Mouse (Mus musculus): ENCODE results near the gene Ildr2. TPM values are rescaled to one million over a fixed set of nuclear protein-coding genes. Genes with fewer than 3 reads are reported as not detected.

Ildr2 gene
- polyA plus RNA-seq, 1 experiment from 2014 or later = 1.0 TPM

- Histone ChIP-seq H3K27ac (ENCODE audit: low read depth) (no peak overlapping the region), H3K4me1 (replicated peaks; ENCODE audit: control insufficient read depth, insufficient read depth, low read length) (no peaks in the 10 kb centered on the region), H3K9ac (ENCODE audit: low read length) (no peak overlapping the region), H3K9me3 (ENCODE audit: control insufficient read depth, low read length) (no peaks in the 10 kb centered on the region), H3K4me3 (ENCODE audit: low read depth, low read length) (no peak overlapping the region), H3K27me3 (replicated peaks; ENCODE audit: control insufficient read depth, insufficient read depth, low read length) (no peaks in the 10 kb centered on the region), H3K36me3 (ENCODE audit: control insufficient read depth, insufficient read depth, low read length) (no peaks in the 10 kb centered on the region), H3K4me2 (ENCODE audit: low read length) (no peak overlapping the region)
- WGBS = 74% methylated on average over 7 of the region's 7 CpGs
- ATAC-seq (replicated peaks; ENCODE audit: low FRiP score, low TSS enrichment, low read depth) (no peak), DNase-seq (ENCODE audit: low spot score) (no peak)
These were observed 41.6 kb downstream of the Ildr2 start for GRCm38 (mm10) chr1:166295548-166295947.

DNA sequence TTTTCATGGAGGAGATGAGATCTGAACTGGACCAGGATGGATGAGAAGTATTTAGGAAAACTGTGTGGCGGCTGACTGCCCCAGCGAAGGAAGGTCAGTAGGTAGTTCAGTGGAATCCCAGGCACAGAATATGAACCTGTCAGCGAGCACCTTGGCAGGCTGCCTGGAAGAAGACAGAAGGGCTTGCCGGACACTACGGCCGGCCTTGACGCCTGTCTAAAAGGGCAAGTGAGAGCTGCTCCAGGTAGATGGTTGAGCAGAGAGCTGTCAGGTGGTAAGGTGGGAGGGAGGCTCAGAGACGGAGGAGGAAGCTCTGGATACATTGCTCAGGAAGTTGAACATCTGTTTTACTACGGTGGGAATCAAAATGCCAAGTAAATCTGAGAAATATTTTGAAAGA lies 42.4 kb downstream of the Ildr2 start:
- ATAC-seq (replicated peaks; ENCODE audit: low FRiP score, low TSS enrichment, low read depth) = no peak
- H3K27me3 ChIP-seq (replicated peaks; ENCODE audit: control insufficient read depth, insufficient read depth, low read length) = no peaks in the 10 kb centered on the region
- 74% methylated on average over 9 of the region's 9 CpGs for WGBS
- H3K9ac ChIP-seq (ENCODE audit: low read length) = no peak overlapping the region
- no peak overlapping the region for H3K4me3 ChIP-seq (ENCODE audit: low read depth, low read length)
- H3K4me2 ChIP-seq (ENCODE audit: low read length) = no peak overlapping the region
- H3K9me3 ChIP-seq (ENCODE audit: control insufficient read depth, low read length) = no peaks in the 10 kb centered on the region
- H3K27ac ChIP-seq (ENCODE audit: low read depth) = no peak overlapping the region
- DNase-seq (ENCODE audit: low spot score) = no peak
- H3K36me3 ChIP-seq (ENCODE audit: control insufficient read depth, insufficient read depth, low read length) = no peaks in the 10 kb centered on the region
- H3K4me1 ChIP-seq (replicated peaks; ENCODE audit: control insufficient read depth, insufficient read depth, low read length) = no peaks in the 10 kb centered on the region

- no peak overlapping the region for H3K4me2 ChIP-seq (ENCODE audit: low read length)
- H3K27me3 ChIP-seq (replicated peaks; ENCODE audit: control insufficient read depth, insufficient read depth, low read length) = no peaks in the 10 kb centered on the region
- no peaks in the 10 kb centered on the region for H3K9me3 ChIP-seq (ENCODE audit: control insufficient read depth, low read length)
- no peak overlapping the region for H3K4me3 ChIP-seq (ENCODE audit: low read depth, low read length)
- H3K9ac ChIP-seq (ENCODE audit: low read length) = no peak overlapping the region
- no peaks in the 10 kb centered on the region for H3K36me3 ChIP-seq (ENCODE audit: control insufficient read depth, insufficient read depth, low read length)
- DNase-seq (ENCODE audit: low spot score) (no peak), ATAC-seq (replicated peaks; ENCODE audit: low FRiP score, low TSS enrichment, low read depth) (no peak)
- H3K4me1 ChIP-seq (replicated peaks; ENCODE audit: control insufficient read depth, insufficient read depth, low read length) = no peaks in the 10 kb centered on the region
- no peak overlapping the region for H3K27ac ChIP-seq (ENCODE audit: low read depth)
- WGBS = 75% methylated on average over 8 of the region's 8 CpGs
These were observed 43.0 kb downstream of the Ildr2 start for GRCm38 (mm10) chr1:166296971-166297370.

- H3K27ac ChIP-seq (ENCODE audit: low read depth) = no peak overlapping the region
- no peak overlapping the region for H3K9ac ChIP-seq (ENCODE audit: low read length)
- 51% methylated on average over 15 of the region's 15 CpGs for WGBS
- DNase-seq (ENCODE audit: low spot score) (no peak), ATAC-seq (replicated peaks; ENCODE audit: low FRiP score, low TSS enrichment, low read depth) (no peak)
- no peaks in the 10 kb centered on the region for H3K36me3 ChIP-seq (ENCODE audit: control insufficient read depth, insufficient read depth, low read length)
- H3K4me1 ChIP-seq (replicated peaks; ENCODE audit: control insufficient read depth, insufficient read depth, low read length) = no peaks in the 10 kb centered on the region
- H3K4me2 ChIP-seq (ENCODE audit: low read length) = no peak overlapping the region
- no peaks in the 10 kb centered on the region for H3K9me3 ChIP-seq (ENCODE audit: control insufficient read depth, low read length)
- no peaks in the 10 kb centered on the region for H3K27me3 ChIP-seq (replicated peaks; ENCODE audit: control insufficient read depth, insufficient read depth, low read length)
- no peak overlapping the region for H3K4me3 ChIP-seq (ENCODE audit: low read depth, low read length)
These were observed 43.7 kb downstream of the Ildr2 start for GRCm38 (mm10) chr1:166297499-166298111.

- DNase-seq (ENCODE audit: low spot score) = no peak
- Histone ChIP-seq H3K4me1 (replicated peaks; ENCODE audit: control insufficient read depth, insufficient read depth, low read length) (no peaks in the 10 kb centered on the region), H3K9me3 (ENCODE audit: control insufficient read depth, low read length) (no peaks in the 10 kb centered on the region), H3K27me3 (replicated peaks; ENCODE audit: control insufficient read depth, insufficient read depth, low read length) (no peaks in the 10 kb centered on the region), H3K4me3 (ENCODE audit: low read depth, low read length) (no peak overlapping the region), H3K27ac (ENCODE audit: low read depth) (no peak overlapping the region), H3K36me3 (ENCODE audit: control insufficient read depth, insufficient read depth, low read length) (no peaks in the 10 kb centered on the region), H3K9ac (ENCODE audit: low read length) (no peak overlapping the region), H3K4me2 (ENCODE audit: low read length) (no peak overlapping the region)
- no peak for ATAC-seq (replicated peaks; ENCODE audit: low FRiP score, low TSS enrichment, low read depth)
- 95% methylated on average over 2 of the region's 2 CpGs for WGBS
These were observed 44.9 kb downstream of the Ildr2 start for GRCm38 (mm10) chr1:166298884-166299283.

GRCm38 (mm10) chr1:166299821-166300220 lies 45.9 kb downstream of the Ildr2 start:
- Histone ChIP-seq H3K27me3 (replicated peaks; ENCODE audit: control insufficient read depth, insufficient read depth, low read length) (no peaks in the 10 kb centered on the region), H3K36me3 (ENCODE audit: control insufficient read depth, insufficient read depth, low read length) (no peaks in the 10 kb centered on the region), H3K9ac (ENCODE audit: low read length) (no peak overlapping the region), H3K4me1 (replicated peaks; ENCODE audit: control insufficient read depth, insufficient read depth, low read length) (no peaks in the 10 kb centered on the region), H3K27ac (ENCODE audit: low read depth) (no peak overlapping the region), H3K4me2 (ENCODE audit: low read length) (no peak overlapping the region), H3K9me3 (ENCODE audit: control insufficient read depth, low read length) (no peaks in the 10 kb centered on the region), H3K4me3 (ENCODE audit: low read depth, low read length) (no peak overlapping the region)
- ATAC-seq (replicated peaks; ENCODE audit: low FRiP score, low TSS enrichment, low read depth) (no peak), DNase-seq (ENCODE audit: low spot score) (no peak)
- 80% methylated on average over 8 of the region's 8 CpGs for WGBS

- ATAC-seq (replicated peaks; ENCODE audit: low FRiP score, low TSS enrichment, low read depth) (no peak), DNase-seq (ENCODE audit: low spot score) (no peak)
- 73% methylated on average over 3 of the region's 3 CpGs for WGBS
- Histone ChIP-seq H3K4me3 (ENCODE audit: low read depth, low read length) (no peak overlapping the region), H3K4me1 (replicated peaks; ENCODE audit: control insufficient read depth, insufficient read depth, low read length) (no peaks in the 10 kb centered on the region), H3K9me3 (ENCODE audit: control insufficient read depth, low read length) (no peaks in the 10 kb centered on the region), H3K4me2 (ENCODE audit: low read length) (no peak overlapping the region), H3K27me3 (replicated peaks; ENCODE audit: control insufficient read depth, insufficient read depth, low read length) (no peaks in the 10 kb centered on the region), H3K36me3 (ENCODE audit: control insufficient read depth, insufficient read depth, low read length) (no peaks in the 10 kb centered on the region), H3K27ac (ENCODE audit: low read depth) (no peak overlapping the region), H3K9ac (ENCODE audit: low read length) (no peak overlapping the region)
These were observed 46.6 kb downstream of the Ildr2 start for GRCm38 (mm10) chr1:166300526-166300925.

DNA sequence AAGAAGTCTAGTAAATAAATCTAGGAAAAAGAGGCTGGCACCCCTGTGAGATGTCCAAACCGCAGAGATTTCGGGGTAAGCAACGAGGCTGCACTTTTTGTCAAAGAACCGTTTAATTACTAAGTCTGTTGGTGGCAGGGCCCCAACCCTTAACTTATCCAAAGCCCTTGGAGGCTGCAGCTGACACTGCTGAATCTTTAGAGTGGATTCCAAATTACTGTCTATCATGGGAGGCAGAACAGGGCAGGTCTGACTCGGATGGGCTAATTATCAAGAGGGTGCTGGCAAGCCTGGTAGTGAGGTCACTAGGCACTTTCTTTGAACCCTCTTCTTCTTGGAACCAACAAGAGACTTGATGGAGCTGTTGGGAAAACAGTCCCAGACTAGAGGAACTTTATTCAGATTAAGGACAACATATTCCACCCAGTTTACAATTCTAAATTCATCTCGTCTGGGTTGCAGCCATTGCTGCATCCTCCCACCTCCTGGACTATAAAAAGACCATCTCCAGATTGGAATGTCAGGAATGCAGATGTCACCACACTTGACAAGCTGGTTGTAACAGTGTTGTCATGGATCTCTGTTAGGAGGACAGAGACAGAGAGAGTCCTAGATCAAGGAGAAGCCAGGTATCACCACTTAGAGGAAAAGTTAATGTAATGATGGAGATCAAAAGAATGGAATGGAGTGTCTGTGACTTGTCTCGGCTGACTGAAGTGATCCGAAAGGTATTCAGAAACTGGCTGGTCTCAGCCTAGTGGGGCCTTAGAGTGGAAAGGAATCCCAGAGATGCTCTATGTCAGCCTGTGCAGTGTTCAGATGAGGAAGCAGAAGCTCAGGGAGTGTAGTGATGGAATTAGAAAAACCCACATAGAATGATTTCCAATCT lies 50.7 kb downstream of the Ildr2 start:
- no peak overlapping the region for H3K9ac ChIP-seq (ENCODE audit: low read length)
- no peaks in the 10 kb centered on the region for H3K36me3 ChIP-seq (ENCODE audit: control insufficient read depth, insufficient read depth, low read length)
- 68% methylated on average over 8 of the region's 8 CpGs for WGBS
- H3K4me2 ChIP-seq (ENCODE audit: low read length) = no peak overlapping the region
- peaks cover 28% of the 10 kb centered on the region for H3K27me3 ChIP-seq (replicated peaks; ENCODE audit: control insufficient read depth, insufficient read depth, low read length)
- H3K4me3 ChIP-seq (ENCODE audit: low read depth, low read length) = no peak overlapping the region
- H3K4me1 ChIP-seq (replicated peaks; ENCODE audit: control insufficient read depth, insufficient read depth, low read length) = 0 out of 2 replicates have a peak, but pooled peaks cover 3% of the 10 kb centered on the region
- H3K27ac ChIP-seq (ENCODE audit: low read depth) = no peak overlapping the region
- no peak for DNase-seq (ENCODE audit: low spot score)
- no peaks in the 10 kb centered on the region for H3K9me3 ChIP-seq (ENCODE audit: control insufficient read depth, low read length)
- no peak for ATAC-seq (replicated peaks; ENCODE audit: low FRiP score, low TSS enrichment, low read depth)
